Mouse (Mus musculus) MEL (cell line): ENCODE results near the gene Stat6. TPM values are rescaled to one million over a fixed set of nuclear protein-coding genes. Genes with fewer than 3 reads are reported as not detected.

Experiments used
- DNase-seq: peaks from one replicate; pipeline ENCODE4 v3.0.0; 2011; ENCODE audit warnings: low read depth, low spot score
- H3K27ac ChIP-seq: 2 replicates; pipeline ENCODE4 v1.5.1; 2012; ENCODE audit warnings: low read depth, mild to moderate bottlenecking, control low read depth, low read length, moderate library complexity; ENCODE audit not compliant: control insufficient read depth
- H3K27me3 ChIP-seq, 2 experiments: fragments of 150-350 bp in 1 of 2; sonication (generic) in 1 of 2; 2 replicates each; pipeline ENCODE4 v1.6.1; 2012; ENCODE audit warnings: low read length in 2 of 2, mild to moderate bottlenecking in 2 of 2, improper control_type of control experiment in 1 of 2, moderate library complexity in 1 of 2; ENCODE audit not compliant: insufficient read depth in 2 of 2, control insufficient read depth in 1 of 2
- H3K36me3 ChIP-seq, 2 experiments: 2 replicates each; pipeline ENCODE4 v1.6.1; 2012 to 2014; ENCODE audit warnings: low read length in 2 of 2, improper control_type of control experiment in 1 of 2, inconsistent platforms in 1 of 2, mild to moderate bottlenecking in 1 of 2; ENCODE audit not compliant: insufficient read depth in 2 of 2, control insufficient read depth in 1 of 2
- H3K4me1 ChIP-seq, 2 experiments: fragments of 150-350 bp in 1 of 2; sonication (generic) in 1 of 2; 2 replicates each; pipeline ENCODE4 v1.6.1; 2012; ENCODE audit warnings: low read length in 2 of 2, improper control_type of control experiment in 1 of 2, mild to moderate bottlenecking in 1 of 2; ENCODE audit not compliant: insufficient read depth in 2 of 2, control insufficient read depth in 1 of 2
- H3K4me3 ChIP-seq, 2 experiments: fragments of 150-350 bp in 1 of 2; sonication (generic) in 1 of 2; 2 replicates each; pipeline ENCODE4 v1.5.1; 2012; ENCODE audit warnings: low read depth in 2 of 2, low read length in 2 of 2, mild to moderate bottlenecking in 2 of 2, moderate library complexity in 2 of 2, control low read depth in 1 of 2, improper control_type of control experiment in 1 of 2; ENCODE audit not compliant: control insufficient read depth in 1 of 2, insufficient read depth in 1 of 2
- H3K79me2 ChIP-seq: 2 replicates; pipeline ENCODE4 v1.6.1; 2012; ENCODE audit warnings: mild to moderate bottlenecking, low read length, moderate library complexity; ENCODE audit not compliant: control insufficient read depth, poor library complexity, insufficient read depth
- H3K9ac ChIP-seq: 2 replicates; pipeline ENCODE4 v1.6.1; 2012; ENCODE audit warnings: low read depth, mild to moderate bottlenecking, control low read depth, low read length, moderate library complexity; ENCODE audit not compliant: control insufficient read depth, poor library complexity, severe bottlenecking
- H3K9me3 ChIP-seq: fragments of 150-350 bp; sonication (generic); replicated peaks from 2 replicates; pipeline ENCODE4 v1.6.1; 2012; ENCODE audit warnings: mild to moderate bottlenecking, low read length, improper control_type of control experiment, moderate library complexity; ENCODE audit not compliant: insufficient read depth
- BHLHE40 ChIP-seq: IDR thresholded peaks from 2 replicates; pipeline ENCODE4 v1.6.1; 2012; ENCODE audit warnings: low read depth, mild to moderate bottlenecking, inconsistent platforms, low read length, improper control_type of control experiment, borderline replicate concordance
- CHD1 ChIP-seq: IDR thresholded peaks from 2 replicates; pipeline ENCODE4 v1.6.1; 2012; ENCODE audit warnings: low read depth, mild to moderate bottlenecking, inconsistent platforms, low read length, improper control_type of control experiment
- CTCF ChIP-seq, 3 experiments: IDR thresholded peaks in 2 of 3; conservative IDR thresholded peaks in 1 of 3; 2 replicates each; pipeline ENCODE4 v1.5.1; 2011 to 2012; ENCODE audit warnings: low read length in 3 of 3, low read depth in 2 of 3, mild to moderate bottlenecking in 2 of 3, improper control_type of control experiment in 1 of 3, inconsistent platforms in 1 of 3, mixed read lengths in 1 of 3, moderate library complexity in 1 of 3; ENCODE audit not compliant: control insufficient read depth in 1 of 3, insufficient read depth in 1 of 3, poor library complexity in 1 of 3, severe bottlenecking in 1 of 3
- E2F4 ChIP-seq: IDR thresholded peaks from 2 replicates; pipeline ENCODE4 v1.6.1; 2011; ENCODE audit warnings: low read depth, low read length, improper control_type of control experiment, borderline replicate concordance
- EP300 ChIP-seq, 2 experiments: IDR thresholded peaks; 2 replicates each; pipeline ENCODE4 v1.6.1; 2011; ENCODE audit warnings: improper control_type of control experiment in 2 of 2, low read length in 2 of 2, low read depth in 1 of 2, mild to moderate bottlenecking in 1 of 2
- GABPA ChIP-seq: IDR thresholded peaks from 2 replicates; pipeline ENCODE4 v1.6.1; 2012; ENCODE audit warnings: low read depth, mild to moderate bottlenecking, inconsistent platforms, low read length, improper control_type of control experiment, moderate library complexity
- MAZ ChIP-seq: IDR thresholded peaks from 2 replicates; pipeline ENCODE4 v1.6.1; 2012; ENCODE audit warnings: low read depth, mild to moderate bottlenecking, inconsistent platforms, low read length, improper control_type of control experiment
- MEF2A ChIP-seq: IDR thresholded peaks from 2 replicates; pipeline ENCODE4 v1.6.1; 2014; ENCODE audit warnings: low read depth, mild to moderate bottlenecking, inconsistent platforms, low read length, improper control_type of control experiment; ENCODE audit not compliant: poor library complexity, insufficient replicate concordance, severe bottlenecking; ENCODE audit errors: extremely low read depth
- MYB ChIP-seq: IDR thresholded peaks from 2 replicates; pipeline ENCODE4 v1.6.1; 2011; ENCODE audit warnings: mild to moderate bottlenecking, low read depth, low read length, improper control_type of control experiment
- POLR2A ChIP-seq, 2 experiments: IDR thresholded peaks; 2 replicates each; pipeline ENCODE4 v1.6.1; 2011 to 2012; ENCODE audit warnings: low read length in 2 of 2, mild to moderate bottlenecking in 2 of 2, control low read depth in 1 of 2, improper control_type of control experiment in 1 of 2, low read depth in 1 of 2, moderate library complexity in 1 of 2; ENCODE audit not compliant: control insufficient read depth in 1 of 2, insufficient read depth in 1 of 2, poor library complexity in 1 of 2
- SMC3 ChIP-seq: IDR thresholded peaks from 2 replicates; pipeline ENCODE4 v1.6.1; 2011; ENCODE audit warnings: low read depth, low read length, improper control_type of control experiment
- TBP ChIP-seq: IDR thresholded peaks from 2 replicates; pipeline ENCODE4 v1.8.0; 2011; ENCODE audit warnings: low read depth, low read length, improper control_type of control experiment
- TCF12 ChIP-seq: IDR thresholded peaks from 2 replicates; pipeline ENCODE4 v1.6.1; 2014; ENCODE audit warnings: low read depth, mild to moderate bottlenecking, inconsistent platforms, low read length, improper control_type of control experiment, moderate library complexity
- ZC3H11A ChIP-seq: IDR thresholded peaks from 2 replicates; pipeline ENCODE4 v1.6.1; 2012; ENCODE audit warnings: low read depth, mild to moderate bottlenecking, inconsistent platforms, low read length, improper control_type of control experiment
- ZNF384 ChIP-seq: IDR thresholded peaks from 2 replicates; pipeline ENCODE4 v1.6.1; 2012; ENCODE audit warnings: low read depth, mild to moderate bottlenecking, inconsistent platforms, low read length, improper control_type of control experiment
- polyA plus RNA-seq, 2 experiments: library from polyadenylated mRNA; stranded (reverse) in 1 of 2; unstranded in 1 of 2; fragments of >175 nt in 1 of 2; fragments of >200 nt in 1 of 2; gene quantifications; 2 replicates each; pipeline versions ENCODE4 v1.2.1 to v1.2.4; 2012; ENCODE audit warnings: low replicate concordance in 2 of 2, low read depth in 1 of 2; ENCODE audit not compliant: insufficient read length in 2 of 2, insufficient read depth in 1 of 2, missing spikeins in 1 of 2
- total RNA-seq: library from RNA; depleted of rRNA; stranded (reverse); fragments of 300-350 nt; gene quantifications from 2 replicates; pipeline ENCODE4 v1.2.3, GENCODE M21; 2012

Gene Stat6
- total and polyA plus RNA-seq, 3 experiments: 34.9 to 50.2 TPM; not detected in 1

DNA sequence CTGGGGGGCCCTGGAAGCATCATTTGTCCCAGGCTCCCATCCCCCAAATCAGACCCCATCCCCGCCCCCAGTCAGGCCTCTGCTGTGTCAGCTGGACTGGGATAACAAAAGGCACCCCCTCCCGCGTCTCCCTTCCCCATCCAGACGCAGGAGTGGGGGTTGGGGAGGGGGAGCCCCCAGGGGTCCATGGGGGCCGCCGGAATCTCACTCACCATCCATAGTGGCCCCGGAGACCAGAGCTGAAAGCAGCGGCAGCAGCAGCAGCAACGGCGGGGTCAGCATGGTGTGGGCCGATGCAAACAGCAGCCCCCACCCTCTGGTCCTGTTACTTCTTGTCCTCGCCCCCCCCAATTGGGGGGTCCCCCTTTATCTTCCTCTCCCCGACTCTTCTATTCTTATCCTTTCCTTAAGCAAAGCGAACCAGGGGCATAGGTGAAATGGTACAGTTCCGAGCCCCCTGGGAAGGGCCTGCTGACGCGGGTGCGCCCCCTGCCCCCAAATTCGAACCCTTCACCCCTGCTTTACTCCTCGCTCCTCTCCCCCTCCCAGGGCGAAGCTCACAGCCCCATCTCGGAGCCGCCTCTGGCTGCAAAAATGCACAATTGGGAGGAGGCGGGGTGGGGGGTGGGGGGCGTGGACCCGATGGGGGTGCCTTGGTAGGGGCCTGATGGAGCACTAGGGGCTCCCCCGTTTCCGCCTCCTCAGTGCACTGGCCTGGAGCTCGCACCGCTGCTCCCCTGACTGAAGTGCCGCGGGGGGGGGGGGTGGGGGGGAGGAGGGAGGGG is 22.2 kb upstream of the Stat6 start, which contains the start of gene Lrp1:
Gene Lrp1, minus strand, starts transcription at position 743 of the 785 bp plus-strand sequence.
- Histone ChIP-seq H3K4me3 (no peak within 1 kb of the TSS), H3K9ac (no peak within 1 kb of the TSS), H3K79me2 (no peaks in the 10 kb centered on the region), H3K4me1 (no peaks in the 10 kb centered on the region), H3K36me3 (no peaks in the 10 kb centered on the region), H3K27ac (no peak within 1 kb of the TSS), H3K27me3 (peaks cover 2 to 8% of the 10 kb centered on the region in 2 experiments; a peak in 3 of 4 replicates), H3K9me3 (no peaks in the 10 kb centered on the region)
- no peak for DNase-seq
- TF ChIP-seq MYB (no peak), MAZ (no peak), CHD1 (no peak)
- TF ChIP-seq, all 39 proteins: peak for 0

GRCm38 (mm10) chr10:127621191-127622056 is 21.4 kb upstream of the Stat6 start:
- H3K9me3 ChIP-seq: no peaks in the 10 kb centered on the region
- H3K79me2 ChIP-seq: no peaks in the 10 kb centered on the region
- DNase-seq: no peak
- no peaks in the 10 kb centered on the region for H3K4me1 ChIP-seq
- TF ChIP-seq SMC3 (no peak), GABPA (no peak), TCF12 (no peak), EP300 (IDR thresholded peaks at IDR 0.05; ENCODE audit: low read depth in 1 of 2, low read length in 2 of 2) (no peak), TBP (no peak), POLR2A (IDR thresholded peaks at IDR 0.05; ENCODE audit: control insufficient read depth in 1 of 2, insufficient read depth in 1 of 2, low read depth in 1 of 2, low read length in 2 of 2, poor library complexity in 1 of 2) (no peak), ZC3H11A (no peak), MYB (no peak), E2F4 (no peak), MAZ (no peak)
- no peak overlapping the region for H3K9ac ChIP-seq
- no peak overlapping the region for H3K27ac ChIP-seq
- H3K27me3 ChIP-seq: peaks cover 2 to 6% of the 10 kb centered on the region in 2 experiments; a peak in 3 of 4 replicates
- H3K36me3 ChIP-seq: no peaks in the 10 kb centered on the region
- no peak overlapping the region for H3K4me3 ChIP-seq

DNA sequence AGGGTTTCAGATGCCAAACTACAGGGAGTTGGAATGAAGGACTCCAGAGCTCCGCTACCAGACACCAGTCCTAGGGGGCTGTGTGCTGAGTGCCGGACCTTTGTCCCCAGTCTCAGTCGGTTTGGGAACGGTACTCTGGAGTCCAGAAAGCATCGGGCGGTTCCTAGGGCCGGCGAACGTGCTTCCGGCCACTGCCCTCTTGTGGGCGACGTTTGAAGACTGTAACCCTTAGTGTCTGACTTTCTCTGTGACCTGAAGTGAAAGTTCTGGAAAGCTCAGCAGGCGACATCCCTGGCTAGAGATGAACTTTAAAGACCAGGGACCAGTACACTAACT is 20.8 kb upstream of the Stat6 start:
- Histone ChIP-seq H3K36me3 (no peaks in the 10 kb centered on the region), H3K9ac (no peak overlapping the region), H3K27ac (no peak overlapping the region), H3K27me3 (peaks cover 2 to 4% of the 10 kb centered on the region in 2 experiments; a peak in 3 of 4 replicates), H3K4me1 (no peaks in the 10 kb centered on the region), H3K4me3 (no peak overlapping the region), H3K9me3 (no peaks in the 10 kb centered on the region), H3K79me2 (no peaks in the 10 kb centered on the region)
- TF ChIP-seq CTCF (IDR thresholded peaks at IDR 0.05 in 2 of 3, conservative IDR thresholded peaks at IDR 0.05 in 1 of 3; ENCODE audit: control insufficient read depth in 1 of 3, insufficient read depth in 1 of 3, low read depth in 2 of 3, low read length in 3 of 3, poor library complexity in 1 of 3, severe bottlenecking in 1 of 3): peak in 1 of 3 experiments; percentile 19; a peak in 1 of 6 replicates
- TF ChIP-seq MEF2A: no peak
- TF ChIP-seq BHLHE40: no peak
- no peak for TF ChIP-seq ZNF384
- peak; percentile 5; the same call in 1 of the 2 replicates for TF ChIP-seq SMC3
- DNase-seq: no peak
